Comparison of ENCODE assay signal across 26 mouse cellular contexts in the genomic region with DNA sequence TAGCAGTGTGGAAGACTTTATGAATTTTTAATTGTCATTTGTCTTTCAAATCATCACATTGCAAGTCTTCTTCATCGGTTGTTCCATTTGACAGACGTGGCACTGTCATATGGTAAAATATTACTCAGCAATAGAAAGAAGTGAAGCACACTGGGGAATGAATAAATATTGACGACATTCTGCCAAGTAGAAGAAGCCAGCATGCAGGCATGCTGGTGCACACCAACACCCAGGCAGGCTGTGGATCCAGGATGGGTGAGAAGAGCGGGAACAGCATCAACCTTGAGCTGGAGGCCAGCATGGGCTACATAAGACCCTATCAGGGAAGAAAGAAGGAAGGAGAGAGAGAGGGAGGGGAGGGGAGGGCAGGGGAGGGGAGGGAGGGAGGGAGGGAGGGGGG.
"Had no signal": no experiment of that assay in that cellular context is flagged by ENCODE, and none has a peak within 500 bp of the region (broad histone marks: within the 10 kb centered on the region; RNA-seq: fewer than 3 reads in every experiment).

No protein-coding gene starts in this region.

- DNase-seq: gastrocnemius, postnatal 25 days; heart, adult 18-20 months; heart, postnatal 10 days; heart, postnatal 4 days; kidney, adult 18-20 months; kidney, adult 9 months; kidney, postnatal 14 days; kidney, postnatal 36 days; layer of hippocampus, postnatal 36 days; left cerebral cortex, postnatal 4 days; lung, adult 18-20 months had no signal

- H3K4me1 ChIP-seq: heart, embryonic 10.5 days; heart, embryonic 12.5 days; intestine, embryonic 15.5 days; liver, embryonic 12.5 days had no signal

- H3K9ac ChIP-seq: heart, embryonic 12.5 days; hindbrain, embryonic 12.5 days; hindbrain, embryonic 14.5 days; intestine, embryonic 15.5 days; kidney, embryonic 15.5 days; limb, embryonic 13.5 days; limb, embryonic 15.5 days; liver, embryonic 12.5 days; liver, embryonic 14.5 days had no signal

- H3K36me3 ChIP-seq: heart, embryonic 10.5 days; heart, embryonic 12.5 days; hindbrain, embryonic 10.5 days; hindbrain, embryonic 12.5 days; intestine, embryonic 15.5 days; kidney, embryonic 15.5 days; limb, embryonic 13.5 days; limb, embryonic 15.5 days; liver, embryonic 12.5 days had no signal

- H3K4me3 ChIP-seq: heart, embryonic 10.5 days; heart, embryonic 12.5 days; hindbrain, embryonic 10.5 days; hindbrain, embryonic 12.5 days; intestine, embryonic 15.5 days; kidney, embryonic 15.5 days; limb, embryonic 13.5 days; limb, embryonic 15.5 days; liver, embryonic 12.5 days had no signal

- H3K9me3 ChIP-seq: heart, embryonic 10.5 days; heart, embryonic 12.5 days; hindbrain, embryonic 10.5 days; hindbrain, embryonic 12.5 days; intestine, embryonic 15.5 days; kidney, embryonic 15.5 days; limb, embryonic 13.5 days; limb, embryonic 15.5 days; liver, embryonic 12.5 days had no signal

- H3K27ac ChIP-seq: heart, embryonic 10.5 days; hindbrain, embryonic 10.5 days; hindbrain, embryonic 12.5 days; hindbrain, embryonic 14.5 days; intestine, embryonic 15.5 days; kidney, embryonic 15.5 days; kidney, postnatal 0 days; limb, embryonic 13.5 days; limb, embryonic 15.5 days; liver, embryonic 12.5 days; liver, embryonic 14.5 days had no signal

- H3K27me3 ChIP-seq: heart, embryonic 12.5 days; hindbrain, embryonic 12.5 days; intestine, embryonic 15.5 days; kidney, embryonic 15.5 days; liver, embryonic 12.5 days had no signal

- H3K4me2 ChIP-seq: heart, embryonic 12.5 days; hindbrain, embryonic 12.5 days; hindbrain, embryonic 14.5 days; intestine, embryonic 15.5 days; kidney, embryonic 15.5 days; limb, embryonic 13.5 days; limb, embryonic 15.5 days; liver, embryonic 12.5 days had no signal

- ATAC-seq: hindbrain, embryonic 16.5 days; inflammation-experienced regulatory T-cells, adult 6 months; intestine, embryonic 15.5 days; intestine, postnatal 0 days; liver, embryonic 12.5 days had no signal
